Mouse (Mus musculus) lung, postnatal 14 days (tissue): Measurements from ENCODE around the gene Slc7a14.

Source experiments
- DNase-seq: peaks from one replicate; pipeline ENCODE4 v3.0.0; 2021

Gene Slc7a14

DNA sequence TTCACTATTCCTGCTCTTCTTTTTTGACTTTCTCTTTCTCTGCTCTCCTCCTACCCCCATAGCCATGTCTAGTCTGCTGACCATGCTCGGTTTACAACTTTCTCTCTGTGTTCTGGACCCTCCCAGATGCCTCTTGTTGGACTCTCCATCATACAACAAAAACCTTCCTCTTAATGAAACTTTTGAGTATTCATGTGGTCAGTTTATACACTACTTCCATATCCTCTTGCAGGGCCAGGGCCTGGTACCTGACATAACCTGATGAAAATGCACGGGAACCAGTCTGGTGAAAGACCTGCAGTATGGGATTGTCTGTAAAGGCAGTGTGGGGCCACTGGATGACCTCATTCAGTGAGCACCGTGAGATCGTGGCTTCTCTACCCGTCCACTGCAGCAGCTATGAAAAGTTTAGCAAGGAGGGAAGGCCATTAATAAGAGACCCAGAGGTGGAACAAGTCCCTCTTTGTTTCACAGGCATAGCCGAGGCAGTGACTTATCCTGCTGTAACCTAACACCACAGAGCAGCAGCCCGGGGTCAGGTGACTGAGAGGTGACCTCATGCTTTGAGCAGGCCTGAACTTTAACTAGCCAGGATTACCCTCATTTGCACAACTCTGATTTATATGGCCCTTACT is 49.7 kb downstream of the Slc7a14 start:
- DNase-seq: no peak

DNA sequence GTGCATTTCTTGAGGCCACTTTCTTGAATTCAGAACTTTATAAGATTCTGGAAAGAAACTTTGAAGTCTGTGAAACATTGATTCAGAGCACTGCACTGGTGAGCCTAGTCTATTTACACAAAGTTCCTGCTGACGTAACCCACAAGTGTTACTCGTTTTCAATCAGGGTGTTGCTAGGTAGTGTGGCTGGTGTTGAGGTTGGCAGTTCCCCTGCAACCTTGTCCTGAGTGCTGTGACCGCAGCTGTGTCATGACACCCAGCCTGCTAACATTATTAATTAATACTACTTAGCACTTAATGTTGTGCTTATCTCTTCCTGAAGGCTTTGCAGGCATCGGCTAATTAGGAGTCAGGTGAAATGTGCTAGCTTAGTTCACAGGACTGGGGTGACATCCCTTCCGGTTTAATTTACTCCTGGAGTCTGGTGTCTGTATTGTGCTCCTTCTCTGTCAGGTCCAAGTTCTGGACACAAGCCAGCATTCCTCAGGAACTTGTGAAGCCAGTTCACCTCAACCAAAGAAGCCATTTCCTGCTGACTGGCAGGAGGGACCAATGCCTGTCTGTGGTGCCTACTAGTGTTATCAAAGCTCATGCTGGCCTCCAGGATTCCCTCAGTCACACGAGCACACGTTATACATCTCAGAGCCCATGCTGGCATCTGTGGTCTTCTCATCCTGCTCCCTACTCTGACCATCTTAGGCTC is 50.5 kb downstream of the Slc7a14 start:
- DNase-seq: no peak

DNA sequence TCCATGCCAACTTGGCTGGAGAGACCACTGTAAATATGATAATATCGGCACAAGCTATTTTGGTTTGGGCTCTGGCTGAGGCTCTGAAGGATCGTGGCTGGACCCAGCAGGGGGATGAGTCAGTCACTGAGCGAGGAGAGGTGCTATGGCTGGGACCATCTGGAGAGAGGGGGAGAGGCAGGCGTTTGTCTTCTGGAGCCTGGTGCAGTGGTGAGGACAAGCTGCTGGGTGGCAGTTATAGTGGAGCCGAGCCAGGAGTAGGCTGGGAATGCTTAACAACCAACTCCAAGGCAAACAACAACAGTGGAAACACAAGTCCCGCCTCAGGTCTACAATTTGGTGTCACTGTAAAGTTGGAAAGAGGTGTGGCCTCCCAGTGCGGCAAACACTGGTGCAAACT is 55.8 kb downstream of the Slc7a14 start:
- no peak for DNase-seq

DNA sequence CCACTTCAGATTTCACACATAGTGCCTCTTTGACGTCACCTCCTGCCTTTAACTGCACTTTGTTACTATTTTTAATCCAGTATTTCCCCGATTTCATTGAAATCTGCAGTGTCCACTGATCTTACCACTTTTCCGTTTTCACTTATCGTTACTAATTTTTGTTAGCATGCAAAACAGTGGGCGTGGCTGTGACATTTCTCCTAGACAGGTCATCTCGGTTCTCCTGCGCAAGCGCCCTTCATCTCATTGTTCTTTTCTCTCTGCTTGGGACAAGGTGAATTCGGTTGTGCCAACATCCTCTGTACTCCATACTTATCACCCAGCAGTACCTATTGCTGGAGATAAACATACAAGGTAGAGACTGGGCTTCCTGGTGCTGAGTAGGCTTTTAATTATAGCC is 56.3 kb downstream of the Slc7a14 start:
- DNase-seq: no peak

DNA sequence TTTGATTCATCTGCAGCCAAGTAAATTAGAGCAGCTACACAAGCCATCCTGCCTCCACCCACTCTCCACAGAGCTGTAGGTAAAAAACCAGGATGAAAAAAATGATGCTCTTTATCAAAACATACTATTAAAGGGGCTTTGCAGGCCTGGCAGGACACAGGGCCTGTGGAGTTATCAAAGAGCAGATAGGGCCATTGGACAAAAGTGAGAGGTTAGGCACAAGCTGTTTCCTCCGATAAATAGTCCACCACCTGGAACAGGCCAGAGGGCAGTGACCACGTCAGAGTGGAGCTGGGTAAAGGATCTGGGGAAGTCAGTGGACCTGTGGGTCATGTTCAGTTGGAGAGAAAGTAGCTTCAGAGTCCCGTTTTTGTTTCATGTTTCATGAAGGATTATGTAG is 57.6 kb downstream of the Slc7a14 start:
- DNase-seq: no peak

DNA sequence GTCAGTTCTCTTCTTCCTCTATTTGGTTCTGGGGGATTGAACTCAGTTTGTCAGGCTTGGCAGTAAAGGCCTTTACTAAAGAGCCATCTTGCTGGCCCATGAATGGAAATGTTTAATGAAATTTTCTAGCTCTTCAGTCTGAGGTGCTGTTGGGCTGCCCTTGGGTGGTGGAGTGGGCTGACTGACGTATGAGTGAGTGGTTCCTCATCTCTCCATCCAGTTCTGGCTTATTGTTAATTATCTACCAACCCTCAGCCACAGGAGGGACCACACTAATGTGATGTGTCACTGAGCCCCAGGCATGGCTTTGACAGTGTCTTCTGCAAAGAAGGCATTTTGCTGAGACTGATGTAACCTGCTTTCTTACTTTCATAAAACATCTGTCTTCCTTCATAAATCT is 66.7 kb downstream of the Slc7a14 start:
- DNase-seq: no peak

DNA sequence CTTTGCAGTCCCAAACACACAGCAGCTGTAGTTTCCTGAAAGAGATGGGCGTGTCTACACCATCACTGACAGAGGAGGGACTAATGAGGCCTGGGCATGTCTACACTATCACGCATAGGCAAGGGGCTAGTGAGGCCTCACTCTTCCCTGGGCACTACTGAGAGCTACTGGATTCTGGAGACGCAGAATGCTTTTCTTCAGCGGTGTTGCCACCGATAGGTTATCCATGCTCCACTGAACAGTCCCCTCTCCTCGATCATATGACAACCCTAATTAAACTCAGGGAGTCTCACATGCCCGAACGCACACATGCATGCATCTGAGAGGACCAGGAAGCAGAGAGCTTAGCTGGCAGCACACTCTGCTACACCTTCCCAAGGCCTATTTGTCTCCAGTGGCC is 69.3 kb downstream of the Slc7a14 start:
- DNase-seq: no peak

DNA sequence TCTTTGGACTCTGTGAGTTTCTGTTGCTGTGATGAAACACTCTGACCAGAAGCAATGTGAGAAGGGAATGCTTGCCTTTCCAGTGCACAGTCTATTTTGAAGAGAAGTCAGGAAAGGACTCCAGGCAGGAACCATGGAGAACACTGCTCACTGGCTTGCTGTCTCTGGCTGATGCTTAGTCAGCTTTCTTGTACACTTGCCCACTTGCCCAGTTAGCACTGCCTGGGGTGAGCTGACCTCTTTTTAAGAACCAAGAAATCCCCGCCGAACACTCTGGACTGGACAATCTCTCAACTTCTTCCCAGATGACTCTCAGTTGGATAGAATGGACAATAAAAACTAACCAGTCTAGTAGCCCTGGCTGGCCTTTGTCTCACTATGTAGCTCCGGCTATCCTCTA is 70.5 kb downstream of the Slc7a14 start:
- no peak for DNase-seq

DNA sequence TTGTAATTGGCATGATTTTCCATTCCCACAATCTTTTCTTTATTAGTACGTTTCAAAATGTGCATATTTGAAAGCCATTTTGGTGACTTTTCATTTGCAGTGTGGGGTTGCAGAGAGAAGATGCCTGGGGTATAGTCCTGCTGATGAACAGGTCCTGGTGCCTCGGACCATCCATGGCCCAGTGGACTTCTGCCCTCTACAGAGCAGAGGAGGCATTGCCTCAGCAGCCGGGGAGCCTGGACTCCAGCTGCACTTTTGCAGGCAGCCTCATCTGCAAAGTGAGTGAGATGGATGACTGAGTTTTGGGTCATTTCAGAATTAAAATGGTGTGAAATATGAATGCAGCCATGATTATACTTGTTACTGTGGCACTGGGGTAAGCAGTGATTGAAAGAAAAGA is 72.2 kb downstream of the Slc7a14 start:
- peak; percentile 34 for DNase-seq

DNA sequence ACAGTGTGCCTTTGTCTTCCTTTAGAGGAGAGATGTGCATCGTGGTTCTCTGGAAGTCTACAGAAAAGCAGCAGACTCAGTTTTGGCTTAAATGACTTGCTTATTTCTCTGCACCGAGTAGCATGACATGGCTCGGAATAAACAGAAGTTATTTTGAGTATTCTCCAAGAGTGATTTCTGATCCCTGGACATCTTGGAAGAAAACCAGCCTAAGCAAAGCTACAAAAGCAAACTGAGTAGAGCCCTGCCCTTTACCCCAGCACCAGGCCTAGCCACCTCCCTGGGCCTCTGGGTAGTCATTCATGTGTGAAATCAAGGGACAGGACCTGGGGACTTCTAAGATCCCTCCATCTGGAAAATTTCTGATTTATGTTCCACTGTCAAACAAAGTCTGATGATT is 74.0 kb downstream of the Slc7a14 start:
- DNase-seq: no peak

DNA sequence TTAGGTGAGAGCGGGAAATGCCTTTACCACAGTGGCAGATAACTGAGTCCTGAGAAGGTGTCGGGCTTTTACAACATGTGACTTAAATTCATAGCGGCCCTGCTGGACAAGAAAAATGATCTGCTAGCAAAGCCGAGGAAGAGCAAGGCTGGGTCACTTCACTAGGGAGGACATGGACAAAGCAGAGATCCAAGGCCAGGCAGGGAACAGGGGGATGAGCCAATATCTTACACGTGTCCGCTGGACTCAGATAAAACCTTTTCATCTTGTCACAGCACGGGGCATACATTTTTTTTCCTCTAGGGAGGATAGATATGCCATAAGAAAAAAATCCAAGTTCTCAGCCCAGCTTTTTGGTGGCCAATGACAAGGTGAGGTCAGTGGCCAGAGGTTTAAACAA is 75.8 kb downstream of the Slc7a14 start:
- DNase-seq: no peak

DNA sequence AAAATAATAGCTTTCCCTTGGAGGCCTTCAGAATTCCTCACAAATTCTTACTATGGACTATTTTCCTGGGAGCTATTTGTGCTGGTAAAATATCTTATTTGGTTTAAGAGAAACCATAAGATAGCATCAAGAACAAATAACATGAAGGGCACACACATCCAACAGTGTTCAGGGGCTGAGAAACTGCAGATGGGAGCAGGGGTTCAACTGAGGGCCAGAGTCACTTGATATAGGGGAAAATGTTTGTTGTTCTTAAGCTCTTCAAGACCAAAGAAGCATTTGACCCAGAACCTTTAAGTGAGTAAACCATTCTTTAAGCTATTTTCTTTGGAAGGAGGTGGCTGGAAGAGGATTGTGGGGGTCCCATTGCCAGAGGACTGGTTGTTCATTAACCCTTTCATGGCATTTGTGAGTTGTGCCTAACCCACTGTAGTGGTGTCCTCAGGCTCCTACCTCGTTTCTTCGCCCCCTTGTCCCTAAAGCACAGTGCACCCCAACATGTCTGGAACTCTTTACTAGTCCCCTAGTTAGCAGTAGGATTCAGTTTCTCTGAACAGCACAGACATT is 76.3 kb downstream of the Slc7a14 start:
- no peak for DNase-seq

DNA sequence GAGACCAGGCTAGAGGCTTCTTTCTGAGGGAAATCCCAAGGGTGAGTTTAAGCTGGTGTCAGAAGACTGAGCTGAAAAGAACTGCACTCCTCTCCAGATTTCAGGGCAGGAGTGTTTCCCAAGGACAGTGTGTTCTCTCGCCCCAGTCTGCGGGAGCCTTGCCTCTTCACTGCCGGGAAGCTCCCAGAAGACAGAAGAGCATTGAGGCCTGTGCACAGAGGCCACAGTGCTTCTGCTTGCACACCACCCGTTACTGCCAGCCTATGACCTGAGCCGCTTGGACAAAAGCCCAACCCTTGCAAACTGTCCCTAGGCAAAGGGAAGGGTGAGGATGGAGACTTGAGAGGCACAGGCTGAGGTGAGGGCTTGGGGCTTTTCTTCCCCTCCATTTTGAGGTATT is 80.9 kb downstream of the Slc7a14 start:
- no peak for DNase-seq

DNA sequence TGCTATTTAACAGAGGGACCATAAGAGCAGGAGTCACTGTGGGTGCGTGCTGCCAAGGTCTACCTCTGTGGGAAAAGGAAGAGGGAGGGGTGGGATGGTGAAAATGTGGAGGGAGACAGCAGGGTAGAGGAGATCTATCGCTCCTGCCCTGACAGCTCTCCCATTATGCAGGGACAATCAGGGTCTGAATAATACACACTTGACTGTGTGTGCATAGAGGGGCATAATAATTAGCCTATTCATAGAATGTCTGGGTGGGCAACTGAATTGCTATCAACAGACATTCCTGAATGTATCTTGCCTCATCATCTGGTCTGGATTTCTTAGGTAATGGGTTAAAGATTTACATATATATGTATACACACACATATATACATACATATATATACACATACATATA is 81.7 kb downstream of the Slc7a14 start:
- no peak for DNase-seq

DNA sequence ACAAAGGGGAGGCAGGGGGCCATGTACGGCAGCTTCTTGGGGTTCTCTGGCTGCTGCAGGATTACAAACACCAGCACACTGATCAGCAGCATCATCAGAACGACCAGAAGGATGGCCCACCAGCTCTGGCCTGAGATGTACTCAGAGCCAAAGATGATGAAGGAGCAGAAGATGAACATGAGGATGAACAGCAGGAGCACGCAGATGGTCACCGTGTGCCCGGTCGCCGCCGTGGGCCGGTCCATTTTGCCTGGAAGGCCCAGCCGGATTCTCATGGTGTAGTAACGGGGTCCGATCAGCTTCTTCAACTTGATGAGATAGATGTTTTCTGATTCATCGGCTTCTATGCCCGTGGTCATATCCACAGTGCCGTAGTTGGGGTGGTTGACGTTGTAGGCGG is 86.6 kb downstream of the Slc7a14 start:
- no peak for DNase-seq

DNA sequence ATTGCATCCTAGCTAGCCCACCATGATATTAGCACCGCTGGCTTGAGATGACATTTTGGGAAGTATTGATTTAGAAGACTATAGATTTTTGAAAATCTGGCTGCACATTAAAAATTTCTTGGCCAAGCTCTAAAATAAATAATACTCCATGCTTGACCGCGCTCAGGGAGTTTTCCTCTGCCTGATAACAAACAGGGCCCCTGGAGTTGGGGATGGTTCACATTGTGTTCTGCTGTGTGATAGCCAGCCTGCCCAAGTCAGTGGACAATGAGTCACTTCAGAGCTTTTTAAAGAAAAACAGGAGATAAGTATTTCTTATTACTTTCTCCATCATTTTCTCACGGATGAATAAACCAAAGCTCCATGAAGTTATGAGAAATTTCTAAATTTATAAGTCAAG is 90.1 kb downstream of the Slc7a14 start:
- DNase-seq: no peak

DNA sequence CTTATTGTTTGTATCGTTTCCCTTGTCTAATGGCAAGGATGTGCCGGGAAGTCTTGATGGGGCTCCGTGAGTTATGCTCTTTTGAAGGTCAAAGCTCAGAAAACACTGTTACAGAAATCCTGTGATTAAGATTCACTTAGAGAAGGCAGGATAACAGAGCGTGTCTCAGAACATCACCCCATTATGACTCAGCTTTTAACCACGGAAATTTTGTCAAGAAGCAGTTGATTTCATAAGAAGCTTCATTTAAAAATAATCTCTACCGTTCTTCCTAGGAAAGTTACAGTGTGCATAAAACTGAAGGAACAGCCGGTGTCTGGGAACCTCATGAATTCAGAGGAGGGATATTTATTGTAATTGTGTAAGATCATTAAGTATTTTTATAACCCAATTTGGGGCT is 90.7 kb downstream of the Slc7a14 start:
- no peak for DNase-seq

DNA sequence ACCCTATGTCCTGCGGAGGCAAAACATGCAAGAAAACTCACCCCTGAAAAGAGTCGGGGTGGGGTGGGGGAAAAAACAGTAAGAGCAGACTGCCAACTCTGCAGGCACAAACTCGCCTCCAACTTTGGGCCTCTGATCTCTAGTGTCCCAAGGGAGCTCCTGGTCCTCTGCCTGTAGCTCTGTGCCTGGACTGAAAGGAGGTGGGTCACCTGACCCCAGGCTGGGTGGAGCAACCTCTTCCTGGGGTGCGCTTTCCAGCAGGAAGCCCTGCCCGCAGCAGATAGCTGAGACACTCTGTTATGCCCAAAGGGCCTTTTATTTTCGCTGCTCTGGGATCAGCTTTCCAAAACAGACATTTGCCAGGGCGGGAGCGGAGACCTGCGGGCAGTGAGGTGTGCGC is 92.7 kb downstream of the Slc7a14 start:
- no peak for DNase-seq

DNA sequence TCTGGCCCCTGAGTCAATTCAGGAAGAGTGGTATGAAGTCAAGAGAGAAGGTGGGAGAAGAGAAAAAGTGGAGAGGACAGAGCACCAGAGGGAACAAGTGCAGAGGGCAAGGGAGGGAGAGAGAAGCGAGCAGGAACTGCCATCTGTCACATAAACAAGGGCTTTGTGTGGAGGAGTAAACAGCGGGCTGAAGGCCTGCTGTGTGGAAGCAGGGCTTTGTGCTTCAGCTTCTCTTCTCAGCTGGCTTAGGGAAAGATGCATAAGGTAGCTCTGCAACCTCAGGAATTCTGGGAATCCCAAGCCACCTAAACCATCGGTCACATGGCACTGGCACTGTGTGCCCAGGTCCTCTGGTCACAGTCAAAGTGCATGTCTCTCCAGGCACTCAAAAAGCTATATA is 96.4 kb downstream of the Slc7a14 start:
- DNase-seq: no peak

DNA sequence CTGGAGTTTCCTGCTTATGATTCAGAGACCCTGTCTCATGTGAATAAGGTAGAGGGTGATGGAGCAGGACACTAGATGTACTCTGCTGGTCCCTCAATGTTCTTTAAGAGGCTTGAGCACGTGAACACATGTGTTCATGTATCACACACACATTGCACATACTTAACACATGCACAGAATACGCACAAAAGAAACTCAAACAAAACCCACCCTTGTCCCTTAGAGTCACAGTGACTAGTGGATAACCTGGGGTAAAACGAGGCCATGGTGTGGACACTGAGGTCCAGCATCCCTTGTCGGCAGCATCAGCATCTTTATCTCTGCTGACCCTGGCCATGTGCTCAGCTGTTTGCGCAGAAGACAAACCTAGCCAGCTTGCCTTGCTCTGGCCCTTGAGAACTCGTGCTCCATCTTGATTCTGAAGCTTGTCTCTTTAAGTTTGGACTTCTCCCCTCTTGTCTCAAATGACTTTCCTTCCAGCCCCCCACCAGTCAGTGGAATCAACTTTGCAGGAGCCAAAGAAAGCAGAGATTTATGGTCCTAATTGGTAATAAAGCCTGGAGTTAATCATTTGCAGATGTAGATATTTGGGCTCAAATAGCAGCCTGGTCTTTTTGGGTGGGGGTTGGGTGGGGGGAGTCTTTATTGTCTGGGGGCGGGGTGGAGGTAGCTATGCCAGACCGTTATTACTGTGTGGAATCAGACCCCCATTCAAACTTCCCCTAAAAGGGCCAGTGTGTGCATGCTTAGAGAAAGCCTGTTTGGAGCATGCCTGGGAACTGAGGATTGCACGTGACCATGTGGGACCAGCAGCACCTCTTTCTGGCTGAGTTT is 97.8 kb downstream of the Slc7a14 start:
- no peak for DNase-seq

DNA sequence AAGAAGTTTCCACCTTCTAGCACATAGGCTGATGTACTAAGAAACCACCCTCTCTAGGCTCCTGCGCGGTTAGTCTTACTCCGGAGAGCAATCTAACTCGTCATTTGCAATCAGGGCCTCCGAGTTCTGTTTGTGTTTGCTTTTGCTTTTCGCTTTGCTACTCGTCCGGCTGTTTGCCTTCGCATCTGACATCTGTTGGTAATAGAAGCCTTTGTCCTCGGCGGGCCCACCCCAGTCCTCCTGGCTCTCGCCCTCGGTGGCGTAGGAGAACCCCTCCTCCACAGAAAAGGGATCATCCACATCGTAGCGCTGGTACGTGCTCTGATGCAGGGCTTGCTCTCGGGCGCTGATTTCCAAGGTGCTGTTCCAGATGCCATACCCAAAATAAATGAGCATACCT is 101.2 kb downstream of the Slc7a14 start:
- DNase-seq: no peak

DNA sequence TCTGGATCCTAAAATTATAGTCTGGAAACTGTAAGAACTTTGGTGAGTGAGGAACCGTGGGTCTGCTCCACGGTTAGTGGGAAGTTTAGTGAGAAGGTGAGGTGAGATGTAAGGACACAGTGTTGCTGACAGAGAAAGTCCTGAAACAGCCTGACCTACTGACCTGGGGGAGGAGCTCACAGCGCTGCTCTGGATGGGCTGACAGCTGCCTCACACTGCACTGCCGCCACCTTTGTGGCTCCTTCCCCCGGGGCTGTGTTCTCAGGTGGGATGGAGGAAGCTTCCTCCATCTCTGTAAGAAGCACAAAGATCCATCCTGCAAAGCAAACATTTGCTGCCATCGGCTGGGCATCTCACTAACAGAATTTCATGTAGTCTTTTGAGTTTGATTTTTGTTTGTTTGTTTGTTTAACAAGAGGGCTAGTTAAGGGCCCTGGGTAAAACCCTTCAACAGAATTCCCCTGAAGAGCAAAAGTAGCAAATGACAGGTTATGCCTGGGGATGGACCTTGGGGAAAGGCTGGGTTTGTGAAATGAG is 101.7 kb downstream of the Slc7a14 start:
- no peak for DNase-seq

DNA sequence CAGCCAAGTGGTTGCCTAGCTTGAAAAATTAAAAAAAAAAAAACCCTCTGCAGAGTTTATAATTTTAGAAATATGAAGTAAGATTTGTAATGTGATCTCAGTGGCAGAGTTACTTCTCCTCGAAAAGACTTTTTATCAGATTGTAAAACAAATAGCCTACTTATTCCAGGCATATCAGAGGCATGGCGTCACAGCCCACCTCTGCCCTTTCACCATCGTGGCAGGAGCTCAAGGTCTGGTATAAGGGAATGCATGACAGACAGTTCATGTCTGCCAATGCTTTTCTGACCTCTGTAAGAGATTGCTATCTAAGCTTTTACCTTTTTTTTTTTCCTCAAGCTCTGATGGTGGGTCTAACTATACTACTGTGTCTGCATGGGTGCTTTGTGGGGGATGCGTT is 102.1 kb downstream of the Slc7a14 start:
- DNase-seq: no peak

DNA sequence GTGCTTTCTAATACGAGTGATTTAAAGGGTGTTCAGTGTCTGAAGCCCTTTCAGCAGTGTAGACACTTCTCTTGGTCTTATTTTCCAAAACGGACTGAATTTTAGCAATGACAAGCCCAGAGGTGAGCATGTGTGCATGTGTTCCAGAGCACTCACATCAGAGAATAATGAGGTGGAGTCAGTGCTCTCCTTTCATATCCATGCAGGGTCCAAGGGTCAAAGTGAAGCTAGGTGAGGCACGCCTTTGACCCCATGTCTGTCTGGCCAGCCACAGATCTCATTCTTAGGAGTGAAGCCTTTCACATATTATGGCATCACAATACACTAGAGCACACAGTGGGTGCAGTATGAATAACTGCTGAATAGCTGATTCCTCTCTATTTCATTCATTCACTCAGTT is 105.0 kb downstream of the Slc7a14 start:
- no peak for DNase-seq
